Mouse (Mus musculus) C2C12 (cell line): ENCODE measurements around the gene Akp3. TPM values are rescaled to one million over a fixed set of nuclear protein-coding genes. Genes with fewer than 3 reads are reported as not detected.

Experiments used
- H3K27me3 ChIP-seq: one replicate; pipeline ENCODE4 v1.6.1; 2011; ENCODE audit not compliant: control insufficient read depth, insufficient read depth, insufficient read length
- H3K36me3 ChIP-seq: one replicate; pipeline ENCODE4 v1.6.1; 2011; ENCODE audit not compliant: control insufficient read depth, insufficient read depth
- H3K4me3 ChIP-seq: one replicate; pipeline ENCODE4 v1.5.1; 2011; ENCODE audit warnings: mild to moderate bottlenecking, control low read depth; ENCODE audit not compliant: poor library complexity, insufficient read depth, severe bottlenecking
- H3K79me2 ChIP-seq: one replicate; pipeline ENCODE4 v1.6.1; 2011; ENCODE audit not compliant: control insufficient read depth, insufficient read depth
- H3K79me3 ChIP-seq: one replicate; pipeline ENCODE4 v1.6.1; 2011; ENCODE audit warnings: low read depth, control low read depth
- H3ac ChIP-seq: one replicate; pipeline ENCODE3; 2011; ENCODE audit warnings: low read depth; ENCODE audit not compliant: control insufficient read depth, insufficient read length
- CEBPB ChIP-seq: IDR thresholded peaks from one replicate; pipeline ENCODE4 v1.6.1; 2011; ENCODE audit warnings: low read depth, mild to moderate bottlenecking, control low read depth, moderate library complexity
- CTCF ChIP-seq: IDR thresholded peaks from one replicate; pipeline ENCODE4 v1.5.1; 2011; ENCODE audit not compliant: control insufficient read depth, insufficient read depth, insufficient read length
- FOSL1 ChIP-seq: IDR thresholded peaks from one replicate; pipeline ENCODE4 v1.8.0; 2011; ENCODE audit warnings: mild to moderate bottlenecking, low read length; ENCODE audit not compliant: poor library complexity, insufficient read depth, severe bottlenecking
- MAX ChIP-seq: IDR thresholded peaks from one replicate; pipeline ENCODE4 v1.6.1; 2011; ENCODE audit warnings: mild to moderate bottlenecking, control low read depth
- MYOD1 ChIP-seq: IDR thresholded peaks from one replicate; pipeline ENCODE4 v1.6.1; 2011; ENCODE audit warnings: low read depth; ENCODE audit not compliant: control insufficient read depth, insufficient read length
- MYOG ChIP-seq: IDR thresholded peaks from one replicate; pipeline ENCODE4 v1.6.1; 2011; ENCODE audit not compliant: control insufficient read depth, insufficient read length; ENCODE audit errors: extremely low read depth
- USF1 ChIP-seq: IDR thresholded peaks from one replicate; pipeline ENCODE4 v1.6.1; 2011; ENCODE audit warnings: low read depth, mild to moderate bottlenecking, control low read depth, moderate library complexity
- polyA plus RNA-seq: library from polyadenylated mRNA; unstranded; fragments of >200 nt; fragmentation: generic; extraction: Trizol; gene quantifications from one replicate; pipeline ENCODE4 v1.2.1, GENCODE M21; 2012; ENCODE audit warnings: missing spikeins

Akp3 gene
- polyA plus RNA-seq, 1 experiment = not detected

- no peak overlapping the region for H3ac ChIP-seq
- no peaks in the 10 kb centered on the region for H3K36me3 ChIP-seq
- H3K27me3 ChIP-seq = peaks cover 6% of the 10 kb centered on the region
- H3K79me2 ChIP-seq = no peaks in the 10 kb centered on the region
- no peak overlapping the region for H3K4me3 ChIP-seq
- TF ChIP-seq MAX = no peak
- no peak for TF ChIP-seq MYOG
- TF ChIP-seq CTCF = no peak
- no peak for TF ChIP-seq FOSL1
- TF ChIP-seq MYOD1 = no peak
- TF ChIP-seq CEBPB = no peak
- no peak for TF ChIP-seq USF1
- H3K79me3 ChIP-seq = no peaks in the 10 kb centered on the region
These were observed 18.4 kb downstream of the Akp3 start for GRCm38 (mm10) chr1:87143141-87143540.

GRCm38 (mm10) chr1:87149422-87149821 lies 24.6 kb downstream of the Akp3 start:
- Histone ChIP-seq H3ac (no peak overlapping the region), H3K27me3 (peaks cover 45% of the 10 kb centered on the region), H3K79me2 (no peaks in the 10 kb centered on the region), H3K4me3 (no peak overlapping the region), H3K79me3 (no peaks in the 10 kb centered on the region), H3K36me3 (no peaks in the 10 kb centered on the region)
- TF ChIP-seq USF1 (no peak), FOSL1 (no peak), MYOD1 (no peak), CTCF (no peak), MAX (no peak), CEBPB (no peak), MYOG (no peak)

- Histone ChIP-seq H3K27me3 (peaks cover 64% of the 10 kb centered on the region), H3K36me3 (no peaks in the 10 kb centered on the region), H3ac (no peak overlapping the region), H3K79me3 (no peaks in the 10 kb centered on the region), H3K4me3 (no peak overlapping the region), H3K79me2 (no peaks in the 10 kb centered on the region)
- TF ChIP-seq FOSL1 (no peak), MAX (no peak), MYOG (no peak), USF1 (no peak), CTCF (no peak), MYOD1 (no peak), CEBPB (no peak)
These were observed 26.5 kb downstream of the Akp3 start for GRCm38 (mm10) chr1:87151286-87151685.

GRCm38 (mm10) chr1:87153776-87154500 lies 29.2 kb downstream of the Akp3 start:
- Histone ChIP-seq H3K4me3 (no peak overlapping the region), H3K27me3 (peaks cover 67% of the 10 kb centered on the region)

GRCm38 (mm10) chr1:87154501-87155120 lies 29.8 kb downstream of the Akp3 start:
- H3K79me3 ChIP-seq = no peaks in the 10 kb centered on the region
- H3K36me3 ChIP-seq = no peaks in the 10 kb centered on the region
- no peaks in the 10 kb centered on the region for H3K79me2 ChIP-seq
- no peak overlapping the region for H3K4me3 ChIP-seq
- no peak for TF ChIP-seq USF1
- H3K27me3 ChIP-seq = peaks cover 67% of the 10 kb centered on the region
- H3ac ChIP-seq = no peak overlapping the region

More at GRCm38 (mm10) chr1:87153776-87154500, 29.2 kb downstream of the Akp3 start:
- no peaks in the 10 kb centered on the region for H3K79me2 ChIP-seq
- H3K79me3 ChIP-seq = no peaks in the 10 kb centered on the region
- no peak for TF ChIP-seq USF1
- no peak for TF ChIP-seq MYOD1
- TF ChIP-seq MAX = no peak
- no peak for TF ChIP-seq FOSL1
- TF ChIP-seq MYOG = no peak
- TF ChIP-seq CTCF = no peak
- TF ChIP-seq CEBPB = no peak
- H3K36me3 ChIP-seq = no peaks in the 10 kb centered on the region
- H3ac ChIP-seq = no peak overlapping the region
